Mouse (Mus musculus): ENCODE data around the gene Olfr465-ps1.

- TF ChIP-seq POLR2A (IDR thresholded peaks at IDR 0.05; ENCODE audit: extremely low read depth, insufficient read depth, low read length) (no peak), CTCF (IDR thresholded peaks at IDR 0.05; ENCODE audit: extremely low read depth, insufficient read depth, low read length) (no peak)
These were observed 25.9 kb upstream of the Olfr465-ps1 start for GRCm38 (mm10) chr13:65111961-65112360.

Data from cortical plate, adult 2 months (tissue).